Mouse (Mus musculus) erythroblast, embryonic 14.5 days (primary cell): ENCODE data around the gene Slc38a11.

ENCODE experiments used
- GATA1 ChIP-seq: IDR thresholded peaks from 2 replicates; pipeline ENCODE4 v1.6.1; 2012; ENCODE audit warnings: low read length, inconsistent platforms, mixed read lengths
- TAL1 ChIP-seq: IDR thresholded peaks from 3 replicates; pipeline ENCODE4 v1.6.1; 2012; ENCODE audit warnings: low read length, inconsistent platforms, mixed read lengths

GRCm38 (mm10) chr2:65407110-65407509 lies 43.3 kb upstream of the Slc38a11 start:
- no peak for TF ChIP-seq GATA1
- no peak for TF ChIP-seq TAL1
